Mouse (Mus musculus) midbrain, embryonic 14.5 days (tissue): ENCODE measurements around the gene Scnm1. TPM values are rescaled to one million over a fixed set of nuclear protein-coding genes. Genes with fewer than 3 reads are reported as not detected.

ENCODE experiments used
- microRNA-seq: library from miRNA; unstranded; fragments of <30 nt; microRNA quantifications from one replicate; pipeline ENCODE4, GENCODE M21; 2016
- polyA plus RNA-seq: library from polyadenylated mRNA; unstranded; fragments of >200 nt; fragmentation: Nextera tagmentation; extraction: Ambion mirVana; gene quantifications from 2 replicates; pipeline ENCODE4 v1.2.1, GENCODE M21; 2014

Gene Scnm1
- polyA plus RNA-seq, 1 experiment from 2014 or later = 86.6 TPM

Small RNA genes lying within 50 kb of the gene (microRNA-seq; reads per million reads assigned to microRNA genes)
- gene Mir8099-1 = not detected

Other genes with a start within 250 kb of the Scnm1 start
- gene Psmb4, start 247.1 kb downstream of the Scnm1 start, polyA plus RNA-seq = 377 and 407 TPM in 2 replicates
- 7.3 and 9.1 TPM in 2 replicates for gene Selenbp1, start 201.0 kb downstream of the Scnm1 start, polyA plus RNA-seq
- gene Rfx5, start 179.9 kb downstream of the Scnm1 start, polyA plus RNA-seq = 8.3 and 8.6 TPM in 2 replicates
- gene Pi4kb, start 159.3 kb downstream of the Scnm1 start, polyA plus RNA-seq = 24.3 and 28.7 TPM in 2 replicates
- 22.5 and 30.0 TPM in 2 replicates for gene Zfp687, start 118.6 kb downstream of the Scnm1 start, polyA plus RNA-seq
- 258 and 282 TPM in 2 replicates for gene Psmd4, start 91.4 kb downstream of the Scnm1 start, polyA plus RNA-seq
- gene Pip5k1a, start 27.1 kb downstream of the Scnm1 start, polyA plus RNA-seq = 15.0 and 15.4 TPM in 2 replicates
- 194 and 204 TPM in 2 replicates for gene Vps72, start 23.0 kb downstream of the Scnm1 start, polyA plus RNA-seq
- gene Tmod4, start 9.5 kb downstream of the Scnm1 start, polyA plus RNA-seq = 0.47 and 0.49 TPM in 2 replicates
- gene Lysmd1, start 77 bp upstream of the Scnm1 start, polyA plus RNA-seq = 31.7 and 34.7 TPM in 2 replicates
- gene Tnfaip8l2, start 8.3 kb upstream of the Scnm1 start, polyA plus RNA-seq = 0.92 and 3.4 TPM in 2 replicates
- 39.0 and 44.4 TPM in 2 replicates for gene Sema6c, start 26.4 kb upstream of the Scnm1 start, polyA plus RNA-seq
- gene Gabpb2, start 83.9 kb upstream of the Scnm1 start, polyA plus RNA-seq = 3.7 and 4.2 TPM in 2 replicates
- gene Cdc42se1, start 94.7 kb upstream of the Scnm1 start, polyA plus RNA-seq = 58.3 and 64.5 TPM in 2 replicates
- 545 and 586 TPM in 2 replicates for gene Mllt11, start 98.2 kb upstream of the Scnm1 start, polyA plus RNA-seq
- 0.11 and 0.15 TPM in 2 replicates for gene Gm128, start 107.6 kb upstream of the Scnm1 start, polyA plus RNA-seq
- gene Bnipl, start 117.2 kb upstream of the Scnm1 start, polyA plus RNA-seq = not detected in 2 replicates
- 44.2 and 48.2 TPM in 2 replicates for gene Mindy1, start 147.3 kb upstream of the Scnm1 start, polyA plus RNA-seq
- gene Prune1, start 148.1 kb upstream of the Scnm1 start, polyA plus RNA-seq = 59.4 TPM in 2 replicates
- 0.45 and 0.55 TPM in 2 replicates for gene Anxa9, start 173.2 kb upstream of the Scnm1 start, polyA plus RNA-seq
- gene Cers2, start 180.8 kb upstream of the Scnm1 start, polyA plus RNA-seq = 70.6 and 83.2 TPM in 2 replicates
- gene Setdb1, start 223.2 kb upstream of the Scnm1 start, polyA plus RNA-seq = 36.8 and 53.6 TPM in 2 replicates